Mouse (Mus musculus) limb, embryonic 15.5 days (tissue): ENCODE measurements at regions not wholly inside any gene's neighbourhood (a gene's known extent, or its start where the extent isn't known, plus 50 kb on each side); places are given as distances from the start of the nearest gene placed in this dataset.

Experiments
- ATAC-seq: fragments of 200-750 bp; cut with Nextera tagmentation; 2 replicates; pipeline ENCODE4 v1.8.0; 2017; ENCODE audit warnings: low read depth, moderate TSS enrichment; ENCODE audit not compliant: insufficient number of reproducible peaks, low FRiP score, low TSS enrichment
- H3K27ac ChIP-seq: fragments of 300-500 bp; sonication (generic); 2 replicates; pipeline ENCODE4 v1.5.1; 2015; ENCODE audit warnings: moderate library complexity, mild to moderate bottlenecking, inconsistent platforms
- H3K27me3 ChIP-seq: fragments of 300-500 bp; sonication (generic); 2 replicates; pipeline ENCODE4 v1.6.1; 2015; ENCODE audit warnings: inconsistent platforms
- H3K36me3 ChIP-seq: fragments of 300-500 bp; sonication (generic); 2 replicates; pipeline ENCODE4 v1.6.1; 2015; ENCODE audit warnings: inconsistent platforms
- H3K4me1 ChIP-seq: fragments of 300-500 bp; sonication (generic); 2 replicates; pipeline ENCODE4 v1.6.1; 2015; ENCODE audit warnings: inconsistent platforms
- H3K4me2 ChIP-seq: fragments of 300-500 bp; sonication (generic); 2 replicates; pipeline ENCODE4 v1.6.1; 2015; ENCODE audit warnings: mild to moderate bottlenecking, inconsistent platforms
- H3K4me3 ChIP-seq: fragments of 300-500 bp; sonication (generic); 2 replicates; pipeline ENCODE4 v1.5.1; 2015; ENCODE audit warnings: mild to moderate bottlenecking, inconsistent platforms
- H3K9ac ChIP-seq: fragments of 300-500 bp; sonication (generic); 2 replicates; pipeline ENCODE4 v1.6.1; 2015; ENCODE audit warnings: inconsistent platforms
- H3K9me3 ChIP-seq: fragments of 300-500 bp; sonication (generic); 2 replicates; pipeline ENCODE4 v1.6.1; 2016; ENCODE audit warnings: inconsistent platforms
- WGBS: fragments of 180-500 bp; shearing (Covaris S2); methylation state at CpG from one replicate; pipeline ENCODE4 v1.1.7; 2015; 5-methylcytosine and 5-hydroxymethylcytosine counted together

GRCm38 (mm10) chr12:46199076-46199475, 619.7 kb downstream of the Nova1 start:
- Histone ChIP-seq H3K4me1 (no peaks in the 10 kb centered on the region), H3K36me3 (no peaks in the 10 kb centered on the region), H3K4me3 (no peak overlapping the region), H3K9ac (no peak overlapping the region), H3K27ac (no peak overlapping the region), H3K27me3 (no peaks in the 10 kb centered on the region), H3K9me3 (no peaks in the 10 kb centered on the region), H3K4me2 (no peak overlapping the region)
- no peak for ATAC-seq

GRCm38 (mm10) chr12:46197482-46198101, 621.1 kb downstream of the Nova1 start:
- WGBS: 46% methylated on average over 2 of the region's 2 CpGs
- H3K4me1 ChIP-seq: no peaks in the 10 kb centered on the region
- ATAC-seq: no peak
- no peak overlapping the region for H3K4me3 ChIP-seq
- H3K9ac ChIP-seq: no peak overlapping the region
- H3K4me2 ChIP-seq: no peak overlapping the region
- no peak overlapping the region for H3K27ac ChIP-seq
- no peaks in the 10 kb centered on the region for H3K27me3 ChIP-seq
- no peaks in the 10 kb centered on the region for H3K9me3 ChIP-seq
- H3K36me3 ChIP-seq: no peaks in the 10 kb centered on the region

- H3K4me3 ChIP-seq: no peak overlapping the region
- ATAC-seq: no peak
- no peak overlapping the region for H3K9ac ChIP-seq
- no peak overlapping the region for H3K27ac ChIP-seq
- no peaks in the 10 kb centered on the region for H3K9me3 ChIP-seq
- H3K36me3 ChIP-seq: no peaks in the 10 kb centered on the region
- H3K4me1 ChIP-seq: no peaks in the 10 kb centered on the region
- no peaks in the 10 kb centered on the region for H3K27me3 ChIP-seq
- H3K4me2 ChIP-seq: no peak overlapping the region
- 86% methylated on average over 1 of the region's 1 CpGs for WGBS
These were observed 624.6 kb downstream of the Nova1 start for GRCm38 (mm10) chr12:46194173-46194572.
